Mouse (Mus musculus) CH12F3 (cell line): ENCODE data around the gene Smarcd2.
"Not testable (repeated sequence)": the region's sequence is repeated elsewhere in the genome, so short reads cannot be mapped to it uniquely, and the experiment has no call there.

Experiments
- in situ Hi-C: fragments of 300-500 bp; cut with MboI; formaldehyde crosslinking; loops from 2 replicates; pipeline ENCODE4 v1.14.3; 2020; ENCODE audit warnings: low sequenced_read_pairs

Gene Smarcd2

DNA sequence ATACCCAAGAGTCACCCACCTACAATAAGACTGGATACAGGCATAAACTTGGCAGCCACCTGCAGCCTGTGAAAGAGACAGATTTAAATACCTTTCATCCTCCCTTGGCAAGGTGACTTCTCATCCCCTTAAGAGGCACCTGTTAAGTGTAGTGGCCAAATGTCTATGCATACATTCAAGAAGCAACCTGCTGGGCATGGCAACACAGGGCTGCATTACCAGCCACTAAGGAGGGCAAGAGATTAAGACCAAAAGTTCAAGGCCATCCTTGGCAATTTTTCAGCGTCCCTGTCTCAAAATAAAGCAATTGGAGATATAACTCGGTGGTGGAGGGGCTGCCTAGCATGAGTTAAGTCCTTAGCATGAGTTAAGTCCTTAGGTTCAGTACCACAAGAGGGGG, 18.0 kb downstream of the Smarcd2 start:
- in situ Hi-C loops: no loop called here

DNA sequence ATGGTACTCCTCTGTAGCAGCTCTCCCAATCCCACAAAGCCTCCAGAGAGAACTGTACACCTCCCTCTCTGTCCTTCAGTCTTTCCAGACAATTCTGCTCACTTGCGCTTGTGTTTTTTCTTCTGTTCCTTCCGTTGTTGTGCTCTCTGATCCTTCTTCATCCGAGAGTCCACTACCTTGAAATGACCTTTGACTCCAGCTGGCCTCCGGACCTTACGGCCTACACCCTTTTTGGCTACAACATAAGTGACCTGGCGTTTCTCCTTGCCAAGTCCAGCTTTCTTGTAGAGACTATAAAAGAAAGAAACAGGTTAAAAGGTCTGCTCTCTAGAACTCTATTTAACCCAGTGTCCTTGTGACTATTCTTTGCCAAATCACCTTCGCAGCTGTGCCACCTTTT, 23.4 kb downstream of the Smarcd2 start:
- in situ Hi-C loops: no loop called here

DNA sequence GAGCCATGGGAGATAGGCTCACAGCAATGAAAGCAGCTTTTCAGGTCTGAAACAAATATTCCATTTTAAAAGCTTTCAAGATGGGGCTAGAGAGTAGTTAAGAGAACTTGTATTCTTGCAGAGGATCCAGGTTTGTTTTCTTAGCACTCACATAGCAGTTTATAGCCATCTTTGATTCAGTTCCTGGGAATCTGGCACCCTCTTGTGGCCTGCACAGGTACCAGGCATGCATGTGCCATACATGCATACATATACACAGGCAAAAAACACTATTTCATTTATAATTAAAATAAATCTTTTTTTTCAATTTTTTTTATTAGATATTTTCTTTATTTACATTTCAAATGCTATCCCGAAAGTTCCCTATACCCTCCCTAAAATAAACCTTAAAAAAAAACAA, 25.9 kb downstream of the Smarcd2 start:
- in situ Hi-C loops: no loop called here

DNA sequence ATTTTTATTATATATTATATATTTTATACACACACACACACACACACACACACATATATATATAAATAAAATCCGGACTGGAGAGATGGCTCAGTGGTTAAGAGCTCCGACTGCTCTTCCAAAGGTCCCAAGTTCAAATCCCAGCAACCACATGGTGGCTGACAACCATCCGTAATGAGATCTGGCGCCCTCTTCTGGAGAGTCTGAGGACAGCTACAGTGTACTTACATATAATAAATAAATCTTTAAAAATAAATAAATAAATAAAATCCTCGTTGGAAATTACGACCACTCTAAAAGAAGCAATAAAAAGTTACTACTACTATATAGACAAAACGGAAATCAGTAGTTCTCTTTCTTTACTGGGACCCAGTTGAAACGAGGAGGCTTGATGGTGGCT, 38.8 kb downstream of the Smarcd2 start:
- in situ Hi-C loops: not testable (repeated sequence)

DNA sequence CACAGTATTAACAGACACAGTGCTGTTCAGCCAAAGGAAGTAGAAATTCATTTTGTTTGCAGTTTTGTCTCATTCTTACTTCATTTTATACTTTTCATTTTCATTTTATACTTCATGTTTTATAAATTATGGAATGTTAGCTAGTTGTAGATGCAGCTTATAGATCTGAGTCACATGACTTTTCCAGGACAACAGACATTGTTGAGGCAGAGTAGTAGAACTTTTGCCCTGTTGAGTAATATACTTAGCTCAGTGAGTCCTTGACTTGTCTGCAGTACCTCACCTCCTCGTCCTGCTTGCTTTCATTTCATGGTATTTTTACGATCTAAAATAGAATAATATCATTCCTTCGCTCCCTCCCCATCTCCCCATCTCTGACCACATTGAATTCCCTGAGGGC, 52.2 kb downstream of the Smarcd2 start:
- in situ Hi-C loops: no loop called here

DNA sequence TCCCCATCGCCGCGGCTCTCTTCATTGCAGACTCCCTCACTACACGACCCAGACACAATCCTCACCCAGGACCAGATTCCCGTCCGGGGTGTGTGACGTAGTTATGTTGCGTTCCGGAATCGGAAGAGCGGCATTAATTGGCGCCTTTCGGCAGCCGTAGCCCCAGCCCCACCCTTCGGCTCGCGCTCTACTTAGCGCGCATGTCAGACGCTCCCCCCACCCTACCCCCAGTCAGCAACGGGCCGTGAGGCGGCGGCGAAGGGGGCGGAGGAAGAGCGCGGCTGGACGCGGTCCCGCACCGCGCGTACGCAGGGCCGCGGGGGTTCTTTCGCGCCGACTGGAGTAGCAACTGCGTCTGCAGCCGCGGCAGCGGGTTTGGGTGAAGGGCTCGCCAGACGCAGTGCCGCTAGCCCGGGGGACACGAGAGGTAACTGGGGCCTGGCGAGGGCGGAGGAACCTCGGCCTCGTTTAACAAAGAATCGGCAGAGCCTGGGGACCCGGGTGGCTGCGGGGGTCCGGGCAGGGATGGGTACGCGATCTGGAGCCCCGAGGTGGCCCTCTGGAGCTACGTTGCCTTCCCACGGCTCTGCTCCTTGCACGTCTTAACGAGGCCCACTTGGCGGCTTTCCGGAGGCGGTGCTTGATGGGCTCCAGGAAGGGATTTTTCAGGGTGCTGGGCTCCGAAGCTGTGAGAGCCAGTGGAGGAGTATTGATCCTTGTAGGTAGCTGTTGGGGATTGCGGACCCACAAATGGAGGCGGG, 55.9 kb downstream of the Smarcd2 start, which contains the start of gene Ddx42:
Gene Ddx42, plus strand, starts transcription at position 197 of the 761 bp plus-strand sequence.
- in situ Hi-C loops: no loop called here

DNA sequence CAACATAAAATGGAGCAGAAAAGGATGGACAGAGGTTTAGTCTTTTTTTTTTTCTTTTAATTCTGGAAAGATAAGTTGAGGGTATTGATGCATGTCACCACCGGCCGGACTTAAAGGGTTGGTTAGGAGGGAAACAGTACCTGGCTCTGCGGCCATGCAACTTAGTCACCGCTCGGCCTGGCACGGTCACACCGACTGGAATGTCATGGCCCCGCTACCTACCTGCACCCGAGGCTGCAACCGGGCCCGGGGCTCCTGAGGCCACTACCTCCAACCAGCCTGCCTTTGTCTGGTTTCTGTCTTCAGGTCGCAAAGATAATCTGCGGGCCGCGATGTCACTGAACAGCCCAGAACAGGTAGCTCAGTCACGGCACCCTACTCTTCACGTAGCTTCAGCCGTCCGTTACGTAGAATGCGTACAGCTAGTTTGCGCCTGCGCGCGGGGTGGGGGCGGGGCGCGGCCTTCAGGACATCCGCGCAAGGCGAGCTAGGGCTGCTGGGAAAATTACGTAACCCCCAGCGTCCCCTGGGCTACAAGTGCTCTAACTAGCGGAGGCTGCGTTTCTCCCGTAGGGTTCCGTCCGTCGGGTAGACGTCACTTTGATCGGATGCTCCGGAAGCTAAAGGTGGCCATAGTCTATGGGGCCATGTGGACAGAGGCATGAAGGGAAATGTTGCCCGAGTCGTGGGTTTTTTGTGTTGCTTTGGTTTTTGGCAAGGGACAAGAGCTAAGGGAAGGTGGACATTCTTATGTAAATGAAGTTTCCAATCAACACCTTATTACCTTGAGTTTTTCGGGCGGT, 56.6 kb downstream of the Smarcd2 start, which contains the start of gene Ccdc47:
Gene Ccdc47, minus strand, starts transcription at position 418 of the 803 bp plus-strand sequence.
- in situ Hi-C loops: no loop called here

DNA sequence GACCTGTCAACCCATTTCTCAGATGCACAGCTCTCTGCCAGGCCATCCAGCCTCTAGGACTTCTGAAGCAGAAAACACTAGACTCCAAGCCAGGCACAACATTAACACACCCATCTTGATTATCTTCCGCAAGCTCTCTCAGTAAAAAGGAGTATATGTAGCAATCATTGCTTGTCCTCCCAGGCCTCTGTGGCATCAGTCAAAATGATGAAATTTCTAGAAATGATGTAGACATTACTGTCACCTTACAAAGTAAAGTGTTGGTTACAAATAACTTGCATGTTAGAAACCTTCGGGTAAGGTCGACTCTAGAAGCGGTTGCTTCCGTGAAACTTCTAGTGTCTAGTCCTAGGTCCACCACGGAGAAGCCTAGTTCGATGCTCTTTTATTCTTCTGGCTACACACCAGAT, 57.3 kb downstream of the Smarcd2 start:
- in situ Hi-C loops: no loop called here

DNA sequence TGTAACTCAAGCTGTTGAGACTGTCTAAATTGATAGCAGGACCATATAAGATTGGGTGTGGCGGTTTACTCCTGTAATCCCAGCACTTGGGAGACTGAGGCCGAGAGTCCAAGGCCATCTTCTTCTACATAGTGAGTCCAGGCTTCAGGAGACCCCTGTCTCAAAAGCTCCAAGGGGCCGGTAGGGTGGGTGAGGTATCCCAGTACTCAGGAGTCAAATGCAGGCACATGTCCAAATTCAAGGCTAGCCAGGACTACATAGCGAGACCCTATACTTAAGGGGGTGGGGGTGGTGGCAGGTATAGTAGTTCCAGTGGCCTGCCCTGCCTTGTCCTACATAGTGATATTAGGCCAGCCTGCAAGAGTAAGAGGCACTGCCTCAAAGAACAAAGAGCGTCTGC, 57.9 kb downstream of the Smarcd2 start:
- in situ Hi-C loops: no loop called here
